Mouse (Mus musculus): ENCODE data around the gene Ppbp.

Ppbp gene

GRCm38 (mm10) chr5:90768218-90768617 lies at the start of gene Ppbp:
Gene Ppbp, plus strand, starts transcription at chr5:90768518.
- no peak for DNase-seq (ENCODE audit: low spot score)

GRCm38 (mm10) chr5:90722656-90723055 lies 45.7 kb upstream of the Ppbp start:
- no peak for DNase-seq (ENCODE audit: low spot score)

GRCm38 (mm10) chr5:90728254-90728653 lies 40.1 kb upstream of the Ppbp start:
- no peak for DNase-seq (ENCODE audit: low spot score)

- DNase-seq (ENCODE audit: low spot score) = no peak
Measured at GRCm38 (mm10) chr5:90731480-90731879, 36.8 kb upstream of the Ppbp start.

- no peak for DNase-seq (ENCODE audit: low spot score)
Measured at GRCm38 (mm10) chr5:90742029-90742428, 26.3 kb upstream of the Ppbp start.

GRCm38 (mm10) chr5:90753934-90754333 lies 14.4 kb upstream of the Ppbp start:
- DNase-seq (ENCODE audit: low spot score) = no peak

GRCm38 (mm10) chr5:90758020-90758605 lies 10.2 kb upstream of the Ppbp start:
- DNase-seq (ENCODE audit: low spot score) = peak; percentile 14

- no peak for DNase-seq (ENCODE audit: low spot score)
Measured at GRCm38 (mm10) chr5:90759077-90760065, 8.9 kb upstream of the Ppbp start, which contains the start of gene Cxcl5. Gene Cxcl5, plus strand, starts transcription at chr5:90759360.

GRCm38 (mm10) chr5:90760303-90760702 lies 8.0 kb upstream of the Ppbp start:
- DNase-seq (ENCODE audit: low spot score) = no peak

- DNase-seq (ENCODE audit: low spot score) = no peak
Measured at GRCm38 (mm10) chr5:90760844-90761243, 7.5 kb upstream of the Ppbp start.

GRCm38 (mm10) chr5:90761834-90762233 lies 6.5 kb upstream of the Ppbp start:
- no peak for DNase-seq (ENCODE audit: low spot score)

- DNase-seq (ENCODE audit: low spot score) = no peak
Measured at GRCm38 (mm10) chr5:90763912-90764665, 4.2 kb upstream of the Ppbp start.

- no peak for DNase-seq (ENCODE audit: low spot score)
Measured at GRCm38 (mm10) chr5:90765821-90766606, 2.3 kb upstream of the Ppbp start.

GRCm38 (mm10) chr5:90771369-90771768 lies 3.1 kb downstream of the Ppbp start:
- no peak for DNase-seq (ENCODE audit: low spot score)

GRCm38 (mm10) chr5:90771880-90772653 lies 3.7 kb downstream of the Ppbp start, which contains the start of gene Pf4:
Gene Pf4, plus strand, starts transcription at chr5:90772435.
- DNase-seq (ENCODE audit: low spot score) = no peak

- DNase-seq (ENCODE audit: low spot score) = no peak
Measured at GRCm38 (mm10) chr5:90775562-90775961, 7.2 kb downstream of the Ppbp start.

GRCm38 (mm10) chr5:90777621-90778020 lies 9.3 kb downstream of the Ppbp start:
- DNase-seq (ENCODE audit: low spot score) = no peak

GRCm38 (mm10) chr5:90778856-90779255 lies 10.5 kb downstream of the Ppbp start:
- no peak for DNase-seq (ENCODE audit: low spot score)

- no peak for DNase-seq (ENCODE audit: low spot score)
Measured at GRCm38 (mm10) chr5:90783697-90784096, 15.4 kb downstream of the Ppbp start.

- DNase-seq (ENCODE audit: low spot score) = no peak
Measured at GRCm38 (mm10) chr5:90785659-90786588, 17.6 kb downstream of the Ppbp start, which contains the start of gene Cxcl3. Gene Cxcl3, plus strand, starts transcription at chr5:90786103.

All from testis, postnatal 14 days (tissue).